Mouse (Mus musculus): Measurements from ENCODE around the gene Mtr. TPM values are rescaled to one million over a fixed set of nuclear protein-coding genes. Genes with fewer than 3 reads are reported as not detected.

Gene Mtr
- polyA plus RNA-seq, 1 experiment from 2014 or later, result 17.5 TPM

GRCm38 (mm10) chr13:12243991-12244390 lies 13.9 kb downstream of the Mtr start:
- Histone ChIP-seq H3K4me3 (ENCODE audit: control insufficient read depth in 1 of 2, insufficient read depth in 1 of 2, low read depth in 1 of 2, low read length in 2 of 2) (no peak overlapping the region), H3K27me3 (ENCODE audit: control insufficient read depth, insufficient read depth, low read length) (no peaks in the 10 kb centered on the region; the same call in 1 of the 2 replicates), H3K36me3 (ENCODE audit: control insufficient read depth, insufficient read depth, low read length) (peaks cover 84% of the 10 kb centered on the region), H3K4me2 (ENCODE audit: low read length) (peak overlapping the region; percentile 27), H3K9ac (ENCODE audit: low read length) (no peak overlapping the region), H3K27ac (replicated peaks in 1 of 2; ENCODE audit: control insufficient read depth in 1 of 2, insufficient read depth in 1 of 2, low read depth in 2 of 2, low read length in 2 of 2) (peak overlapping the region; percentile 46 to 79; a peak in 3 of 4 replicates), H3K9me3 (ENCODE audit: control insufficient read depth, low read length) (no peaks in the 10 kb centered on the region), H3K4me1 (ENCODE audit: control insufficient read depth in 2 of 2, insufficient read depth in 2 of 2, low read length in 2 of 2) (peaks cover 4 to 18% of the 10 kb centered on the region in 2 experiments)
- ATAC-seq (ENCODE audit: insufficient number of reproducible peaks, insufficient read depth, low FRiP score, low read depth), result peak; percentile 86
- 40% methylated on average over 4 of the region's 4 CpGs for WGBS

- Histone ChIP-seq H3K4me2 (ENCODE audit: low read length) (no peak overlapping the region), H3K9ac (ENCODE audit: low read length) (no peak overlapping the region), H3K9me3 (ENCODE audit: control insufficient read depth, low read length) (no peaks in the 10 kb centered on the region), H3K4me3 (ENCODE audit: control insufficient read depth in 1 of 2, insufficient read depth in 1 of 2, low read depth in 1 of 2, low read length in 2 of 2) (no peak overlapping the region), H3K36me3 (ENCODE audit: control insufficient read depth, insufficient read depth, low read length) (peaks cover 92% of the 10 kb centered on the region), H3K27me3 (ENCODE audit: control insufficient read depth, insufficient read depth, low read length) (no peaks in the 10 kb centered on the region), H3K27ac (replicated peaks in 1 of 2; ENCODE audit: control insufficient read depth in 1 of 2, insufficient read depth in 1 of 2, low read depth in 2 of 2, low read length in 2 of 2) (no peak overlapping the region), H3K4me1 (ENCODE audit: control insufficient read depth in 2 of 2, insufficient read depth in 2 of 2, low read length in 2 of 2) (no peaks in the 10 kb centered on the region)
- ATAC-seq (ENCODE audit: insufficient number of reproducible peaks, insufficient read depth, low FRiP score, low read depth), result no peak
- WGBS, result 89% methylated on average over 4 of the region's 4 CpGs
Observed at GRCm38 (mm10) chr13:12232141-12232540, 25.8 kb downstream of the Mtr start.

- no peak overlapping the region for H3K9ac ChIP-seq (ENCODE audit: low read length)
- H3K4me1 ChIP-seq (ENCODE audit: control insufficient read depth in 2 of 2, insufficient read depth in 2 of 2, low read length in 2 of 2), result no peaks in the 10 kb centered on the region
- no peaks in the 10 kb centered on the region for H3K9me3 ChIP-seq (ENCODE audit: control insufficient read depth, low read length)
- no peak overlapping the region for H3K4me3 ChIP-seq (ENCODE audit: control insufficient read depth in 1 of 2, insufficient read depth in 1 of 2, low read depth in 1 of 2, low read length in 2 of 2)
- no peaks in the 10 kb centered on the region for H3K27me3 ChIP-seq (ENCODE audit: control insufficient read depth, insufficient read depth, low read length)
- no peak overlapping the region for H3K27ac ChIP-seq (replicated peaks in 1 of 2; ENCODE audit: control insufficient read depth in 1 of 2, insufficient read depth in 1 of 2, low read depth in 2 of 2, low read length in 2 of 2)
- ATAC-seq (ENCODE audit: insufficient number of reproducible peaks, insufficient read depth, low FRiP score, low read depth), result no peak
- H3K4me2 ChIP-seq (ENCODE audit: low read length), result no peak overlapping the region
- H3K36me3 ChIP-seq (ENCODE audit: control insufficient read depth, insufficient read depth, low read length), result peaks cover 95% of the 10 kb centered on the region
- WGBS, result 90% methylated on average over 4 of the region's 4 CpGs
Observed at GRCm38 (mm10) chr13:12228248-12228647, 29.7 kb downstream of the Mtr start.

GRCm38 (mm10) chr13:12227606-12228005 lies 30.3 kb downstream of the Mtr start:
- Histone ChIP-seq H3K36me3 (ENCODE audit: control insufficient read depth, insufficient read depth, low read length) (peaks cover 95% of the 10 kb centered on the region), H3K27ac (replicated peaks in 1 of 2; ENCODE audit: control insufficient read depth in 1 of 2, insufficient read depth in 1 of 2, low read depth in 2 of 2, low read length in 2 of 2) (no peak overlapping the region)
- WGBS, result 82% methylated on average over 5 of the region's 5 CpGs

GRCm38 (mm10) chr13:12218603-12219002 lies 39.3 kb downstream of the Mtr start:
- H3K36me3 ChIP-seq (ENCODE audit: control insufficient read depth, insufficient read depth, low read length), result peaks cover 85% of the 10 kb centered on the region
- ATAC-seq (ENCODE audit: insufficient number of reproducible peaks, insufficient read depth, low FRiP score, low read depth), result no peak
- no peaks in the 10 kb centered on the region for H3K9me3 ChIP-seq (ENCODE audit: control insufficient read depth, low read length)
- no peak overlapping the region for H3K4me3 ChIP-seq (ENCODE audit: control insufficient read depth in 1 of 2, insufficient read depth in 1 of 2, low read depth in 1 of 2, low read length in 2 of 2)
- no peaks in the 10 kb centered on the region for H3K27me3 ChIP-seq (ENCODE audit: control insufficient read depth, insufficient read depth, low read length)
- H3K4me2 ChIP-seq (ENCODE audit: low read length), result no peak overlapping the region
- H3K4me1 ChIP-seq (ENCODE audit: control insufficient read depth in 2 of 2, insufficient read depth in 2 of 2, low read length in 2 of 2), result peaks cover 3 to 8% of the 10 kb centered on the region in 2 experiments; a peak in 3 of 4 replicates
- no peak overlapping the region for H3K9ac ChIP-seq (ENCODE audit: low read length)
- 90% methylated on average over 14 of the region's 14 CpGs for WGBS
- no peak overlapping the region for H3K27ac ChIP-seq (replicated peaks in 1 of 2; ENCODE audit: control insufficient read depth in 1 of 2, insufficient read depth in 1 of 2, low read depth in 2 of 2, low read length in 2 of 2)

More at GRCm38 (mm10) chr13:12227606-12228005, 30.3 kb downstream of the Mtr start:
- H3K9ac ChIP-seq (ENCODE audit: low read length), result no peak overlapping the region
- no peaks in the 10 kb centered on the region for H3K4me1 ChIP-seq (ENCODE audit: control insufficient read depth in 2 of 2, insufficient read depth in 2 of 2, low read length in 2 of 2)
- no peak for ATAC-seq (ENCODE audit: insufficient number of reproducible peaks, insufficient read depth, low FRiP score, low read depth)
- H3K4me2 ChIP-seq (ENCODE audit: low read length), result no peak overlapping the region
- H3K4me3 ChIP-seq (ENCODE audit: control insufficient read depth in 1 of 2, insufficient read depth in 1 of 2, low read depth in 1 of 2, low read length in 2 of 2), result no peak overlapping the region
- H3K27me3 ChIP-seq (ENCODE audit: control insufficient read depth, insufficient read depth, low read length), result no peaks in the 10 kb centered on the region
- no peaks in the 10 kb centered on the region for H3K9me3 ChIP-seq (ENCODE audit: control insufficient read depth, low read length)

- no peak overlapping the region for H3K4me3 ChIP-seq (ENCODE audit: control insufficient read depth in 1 of 2, insufficient read depth in 1 of 2, low read depth in 1 of 2, low read length in 2 of 2)
- peak overlapping the region; percentile 33 to 40; a peak in 2 of 4 replicates for H3K27ac ChIP-seq (replicated peaks in 1 of 2; ENCODE audit: control insufficient read depth in 1 of 2, insufficient read depth in 1 of 2, low read depth in 2 of 2, low read length in 2 of 2)
- peaks cover 74% of the 10 kb centered on the region for H3K36me3 ChIP-seq (ENCODE audit: control insufficient read depth, insufficient read depth, low read length)
- peaks cover 7 to 19% of the 10 kb centered on the region in 2 experiments; a peak in 3 of 4 replicates for H3K4me1 ChIP-seq (ENCODE audit: control insufficient read depth in 2 of 2, insufficient read depth in 2 of 2, low read length in 2 of 2)
- no peaks in the 10 kb centered on the region for H3K27me3 ChIP-seq (ENCODE audit: control insufficient read depth, insufficient read depth, low read length)
- ATAC-seq (ENCODE audit: insufficient number of reproducible peaks, insufficient read depth, low FRiP score, low read depth), result peak; percentile 44; the same call in 1 of the 2 replicates
- H3K4me2 ChIP-seq (ENCODE audit: low read length), result no peak overlapping the region
- no peaks in the 10 kb centered on the region for H3K9me3 ChIP-seq (ENCODE audit: control insufficient read depth, low read length)
- no peak overlapping the region for H3K9ac ChIP-seq (ENCODE audit: low read length)
- WGBS, result 17% methylated on average over 5 of the region's 5 CpGs
Observed at GRCm38 (mm10) chr13:12214922-12215321, 43.0 kb downstream of the Mtr start.

GRCm38 (mm10) chr13:12211058-12211457 lies 46.9 kb downstream of the Mtr start:
- Histone ChIP-seq H3K36me3 (ENCODE audit: control insufficient read depth, insufficient read depth, low read length) (peaks cover 65% of the 10 kb centered on the region), H3K4me3 (ENCODE audit: control insufficient read depth in 1 of 2, insufficient read depth in 1 of 2, low read depth in 1 of 2, low read length in 2 of 2) (no peak overlapping the region), H3K4me2 (ENCODE audit: low read length) (no peak overlapping the region), H3K9ac (ENCODE audit: low read length) (no peak overlapping the region), H3K27ac (replicated peaks in 1 of 2; ENCODE audit: control insufficient read depth in 1 of 2, insufficient read depth in 1 of 2, low read depth in 2 of 2, low read length in 2 of 2) (peak overlapping the region; percentile 24 to 54), H3K27me3 (ENCODE audit: control insufficient read depth, insufficient read depth, low read length) (no peaks in the 10 kb centered on the region), H3K4me1 (ENCODE audit: control insufficient read depth in 2 of 2, insufficient read depth in 2 of 2, low read length in 2 of 2) (peaks cover 7 to 19% of the 10 kb centered on the region in 2 experiments; a peak in 3 of 4 replicates), H3K9me3 (ENCODE audit: control insufficient read depth, low read length) (no peaks in the 10 kb centered on the region)
- ATAC-seq (ENCODE audit: insufficient number of reproducible peaks, insufficient read depth, low FRiP score, low read depth), result peak; percentile 57; the same call in 1 of the 2 replicates
- WGBS, result 18% methylated on average over 2 of the region's 2 CpGs
